Mouse (Mus musculus): ENCODE results near the gene Kidins220.

Gene Kidins220

GRCm38 (mm10) chr12:25092027-25092704 is 117.4 kb downstream of the Kidins220 start:
- peak; percentile 68 to 86 for DNase-seq (ENCODE audit: low spot score in 2 of 2)

- DNase-seq (ENCODE audit: low spot score in 2 of 2) = peak; percentile 56 to 58
These were observed 118.1 kb downstream of the Kidins220 start for GRCm38 (mm10) chr12:25092751-25093211.

- peak in 1 of 2 experiments; percentile 8 for DNase-seq (ENCODE audit: low spot score in 2 of 2)
These were observed 118.6 kb downstream of the Kidins220 start for GRCm38 (mm10) chr12:25093241-25093774.

GRCm38 (mm10) chr12:25094621-25095521 is 120.1 kb downstream of the Kidins220 start:
- peak in 1 of 2 experiments; percentile 8 for DNase-seq (ENCODE audit: low spot score in 2 of 2)

- no peak for DNase-seq (ENCODE audit: low spot score in 2 of 2)
These were observed 120.8 kb downstream of the Kidins220 start for GRCm38 (mm10) chr12:25095538-25095937.

- peak; percentile 94 to 95 for DNase-seq (ENCODE audit: low spot score in 2 of 2)
These were observed 121.4 kb downstream of the Kidins220 start for GRCm38 (mm10) chr12:25095974-25096639.

- DNase-seq (ENCODE audit: low spot score in 2 of 2) = no peak
These were observed 121.9 kb downstream of the Kidins220 start for GRCm38 (mm10) chr12:25096640-25097051.

- no peak for DNase-seq (ENCODE audit: low spot score in 2 of 2)
These were observed 122.2 kb downstream of the Kidins220 start, which contains the start of gene Id2 for GRCm38 (mm10) chr12:25097052-25097209. TSS of gene Id2 (minus strand) at chr12:25097140.

- peak in 1 of 2 experiments; percentile 8 for DNase-seq (ENCODE audit: low spot score in 2 of 2)
These were observed 122.8 kb downstream of the Kidins220 start for GRCm38 (mm10) chr12:25097210-25098160.

GRCm38 (mm10) chr12:25098161-25098550 is 123.4 kb downstream of the Kidins220 start:
- DNase-seq (ENCODE audit: low spot score in 2 of 2) = peak; percentile 18 to 37

- DNase-seq (ENCODE audit: low spot score in 2 of 2) = peak; percentile 37 to 40
These were observed 124.0 kb downstream of the Kidins220 start for GRCm38 (mm10) chr12:25098561-25099312.

- peak in 1 of 2 experiments; percentile 10 for DNase-seq (ENCODE audit: low spot score in 2 of 2)
These were observed 124.5 kb downstream of the Kidins220 start for GRCm38 (mm10) chr12:25099313-25099562.

- no peak for DNase-seq (ENCODE audit: low spot score in 2 of 2)
These were observed 125.1 kb downstream of the Kidins220 start for GRCm38 (mm10) chr12:25099563-25100408.

GRCm38 (mm10) chr12:25100411-25101217 is 125.9 kb downstream of the Kidins220 start:
- no peak for DNase-seq (ENCODE audit: low spot score in 2 of 2)

GRCm38 (mm10) chr12:25101389-25101788 is 126.7 kb downstream of the Kidins220 start:
- no peak for DNase-seq (ENCODE audit: low spot score in 2 of 2)

- no peak for DNase-seq (ENCODE audit: low spot score in 2 of 2)
These were observed 129.2 kb downstream of the Kidins220 start for GRCm38 (mm10) chr12:25103911-25104310.

GRCm38 (mm10) chr12:25104541-25104940 is 129.8 kb downstream of the Kidins220 start:
- no peak for DNase-seq (ENCODE audit: low spot score in 2 of 2)

GRCm38 (mm10) chr12:25108865-25109264 is 134.1 kb downstream of the Kidins220 start:
- DNase-seq (ENCODE audit: low spot score in 2 of 2) = no peak

Measured in thymus, postnatal 10 days (tissue).